Mouse (Mus musculus): ENCODE results near the gene Mapkapk2.

Gene Mapkapk2

GRCm38 (mm10) chr1:131115932-131116331 lies 18.3 kb upstream of the Mapkapk2 start:
- ATAC-seq (ENCODE audit: insufficient number of reproducible peaks, low FRiP score, low TSS enrichment) = 0 out of 2 replicates have a peak, but pooled peaks have one; percentile 56

- ATAC-seq (ENCODE audit: insufficient number of reproducible peaks, low FRiP score, low TSS enrichment) = no peak
These were observed 14.9 kb upstream of the Mapkapk2 start for GRCm38 (mm10) chr1:131112576-131112975.

GRCm38 (mm10) chr1:131110525-131111106 lies 13.0 kb upstream of the Mapkapk2 start:
- no peak for ATAC-seq (ENCODE audit: insufficient number of reproducible peaks, low FRiP score, low TSS enrichment)

- ATAC-seq (ENCODE audit: insufficient number of reproducible peaks, low FRiP score, low TSS enrichment) = no peak
These were observed 10.1 kb upstream of the Mapkapk2 start for GRCm38 (mm10) chr1:131107575-131108308.

GRCm38 (mm10) chr1:131103776-131104424 lies 6.3 kb upstream of the Mapkapk2 start:
- no peak for ATAC-seq (ENCODE audit: insufficient number of reproducible peaks, low FRiP score, low TSS enrichment)

GRCm38 (mm10) chr1:131100808-131101207 lies 3.2 kb upstream of the Mapkapk2 start:
- no peak for ATAC-seq (ENCODE audit: insufficient number of reproducible peaks, low FRiP score, low TSS enrichment)

- ATAC-seq (ENCODE audit: insufficient number of reproducible peaks, low FRiP score, low TSS enrichment) = peak; percentile 48
These were observed 575 bp downstream of the Mapkapk2 start for GRCm38 (mm10) chr1:131096803-131097699.

GRCm38 (mm10) chr1:131096132-131096695 lies 1.4 kb downstream of the Mapkapk2 start:
- no peak for ATAC-seq (ENCODE audit: insufficient number of reproducible peaks, low FRiP score, low TSS enrichment)

- no peak for ATAC-seq (ENCODE audit: insufficient number of reproducible peaks, low FRiP score, low TSS enrichment)
These were observed 2.1 kb downstream of the Mapkapk2 start for GRCm38 (mm10) chr1:131095574-131095973.

GRCm38 (mm10) chr1:131093889-131094288 lies 3.7 kb downstream of the Mapkapk2 start:
- no peak for ATAC-seq (ENCODE audit: insufficient number of reproducible peaks, low FRiP score, low TSS enrichment)

- no peak for ATAC-seq (ENCODE audit: insufficient number of reproducible peaks, low FRiP score, low TSS enrichment)
These were observed 4.8 kb downstream of the Mapkapk2 start for GRCm38 (mm10) chr1:131092846-131093245.

GRCm38 (mm10) chr1:131092173-131092572 lies 5.5 kb downstream of the Mapkapk2 start:
- no peak for ATAC-seq (ENCODE audit: insufficient number of reproducible peaks, low FRiP score, low TSS enrichment)

GRCm38 (mm10) chr1:131091481-131091880 lies 6.1 kb downstream of the Mapkapk2 start:
- no peak for ATAC-seq (ENCODE audit: insufficient number of reproducible peaks, low FRiP score, low TSS enrichment)

- ATAC-seq (ENCODE audit: insufficient number of reproducible peaks, low FRiP score, low TSS enrichment) = no peak
These were observed 6.7 kb downstream of the Mapkapk2 start for GRCm38 (mm10) chr1:131090877-131091276.

- no peak for ATAC-seq (ENCODE audit: insufficient number of reproducible peaks, low FRiP score, low TSS enrichment)
These were observed 7.4 kb downstream of the Mapkapk2 start for GRCm38 (mm10) chr1:131090261-131090660.

- no peak for ATAC-seq (ENCODE audit: insufficient number of reproducible peaks, low FRiP score, low TSS enrichment)
These were observed 8.0 kb downstream of the Mapkapk2 start for GRCm38 (mm10) chr1:131089525-131090127.

GRCm38 (mm10) chr1:131088547-131088946 lies 9.1 kb downstream of the Mapkapk2 start:
- no peak for ATAC-seq (ENCODE audit: insufficient number of reproducible peaks, low FRiP score, low TSS enrichment)

GRCm38 (mm10) chr1:131086907-131087306 lies 10.7 kb downstream of the Mapkapk2 start:
- ATAC-seq (ENCODE audit: insufficient number of reproducible peaks, low FRiP score, low TSS enrichment) = no peak

GRCm38 (mm10) chr1:131085957-131086739 lies 11.5 kb downstream of the Mapkapk2 start:
- ATAC-seq (ENCODE audit: insufficient number of reproducible peaks, low FRiP score, low TSS enrichment) = no peak
